Mouse (Mus musculus) neural tube, postnatal 0 days (tissue): ENCODE results near the gene Tm4sf1. TPM values are rescaled to one million over a fixed set of nuclear protein-coding genes. Genes with fewer than 3 reads are reported as not detected.

Source experiments
- polyA plus RNA-seq: library from polyadenylated mRNA; unstranded; fragments of >200 nt; fragmentation: Nextera tagmentation; extraction: Ambion mirVana; gene quantifications from 2 replicates; pipeline ENCODE4 v1.2.1, GENCODE M21; 2015

Gene Tm4sf1
- polyA plus RNA-seq = 42.3 and 44.4 TPM in 2 replicates

GRCm38 (mm10) chr3:57301921-57302539 is at the start of gene Tm4sf1:
Gene Tm4sf1 (minus strand): TSS chr3:57301988.

Other genes with a start within 250 kb of the Tm4sf1 start
- 0.46 and 0.96 TPM in 2 replicates for gene Tm4sf4, start 123.3 kb upstream of the Tm4sf1 start, polyA plus RNA-seq